Mouse (Mus musculus): ENCODE measurements around the gene Gk. TPM values are rescaled to one million over a fixed set of nuclear protein-coding genes. Genes with fewer than 3 reads are reported as not detected.

Gk gene
- total RNA-seq, 2 experiments from 2014 or later = 1.1 to 2.5 TPM

Other genes with a start within 250 kb of the Gk start
- gene Tab3, start 202.8 kb downstream of the Gk start, total RNA-seq (2021) = 1 to 10 TPM; 3.4 to 5.2 TPM
- under 1 TPM in 1 of 2 experiments, not detected in 1; 0.07 TPM for gene 5430427O19Rik, start 93.5 kb upstream of the Gk start, total RNA-seq (2021)

Data from gastrocnemius, postnatal 36 days (tissue).